Mouse (Mus musculus) midbrain, embryonic 13.5 days (tissue): ENCODE measurements around the gene Psenen. TPM values are rescaled to one million over a fixed set of nuclear protein-coding genes. Genes with fewer than 3 reads are reported as not detected.
A peak's percentile ranks its signal among the peaks of the same experiment; 100 is the strongest.

Experiments
- ATAC-seq: fragments of 200-750 bp; cut with Nextera tagmentation; 2 replicates; pipeline ENCODE4 v1.8.0; 2017; ENCODE audit warnings: mild to moderate bottlenecking, moderate TSS enrichment, moderate library complexity
- H3K27ac ChIP-seq: fragments of 300-500 bp; sonication (generic); 2 replicates; pipeline ENCODE4 v1.5.1; 2015; ENCODE audit warnings: inconsistent platforms, mild to moderate bottlenecking, moderate library complexity
- H3K27me3 ChIP-seq: fragments of 300-500 bp; sonication (generic); 2 replicates; pipeline ENCODE4 v1.6.1; 2015; ENCODE audit warnings: mild to moderate bottlenecking, inconsistent platforms
- H3K36me3 ChIP-seq: fragments of 300-500 bp; sonication (generic); 2 replicates; pipeline ENCODE4 v1.6.1; 2015; ENCODE audit warnings: mild to moderate bottlenecking, inconsistent platforms
- H3K4me1 ChIP-seq: fragments of 300-500 bp; sonication (generic); replicated peaks from 2 replicates; pipeline ENCODE4 v1.6.1; 2015; ENCODE audit warnings: inconsistent platforms
- H3K4me2 ChIP-seq: fragments of 300-500 bp; sonication (generic); replicated peaks from 2 replicates; pipeline ENCODE4 v1.6.1; 2015; ENCODE audit warnings: moderate library complexity, mild to moderate bottlenecking, inconsistent platforms
- H3K4me3 ChIP-seq: fragments of 300-500 bp; sonication (generic); replicated peaks from 2 replicates; pipeline ENCODE4 v1.5.1; 2015; ENCODE audit warnings: mild to moderate bottlenecking, inconsistent platforms
- H3K9ac ChIP-seq: fragments of 300-500 bp; sonication (generic); replicated peaks from 2 replicates; pipeline ENCODE4 v1.6.1; 2015; ENCODE audit warnings: mild to moderate bottlenecking, inconsistent platforms
- H3K9me3 ChIP-seq: fragments of 300-500 bp; sonication (generic); 2 replicates; pipeline ENCODE4 v1.6.1; 2016; ENCODE audit warnings: mild to moderate bottlenecking, inconsistent platforms
- WGBS: fragments of 180-500 bp; shearing (Covaris S2); methylation state at CpG from one replicate; pipeline ENCODE4 v1.1.7; 2015; 5-methylcytosine and 5-hydroxymethylcytosine counted together
- polyA plus RNA-seq: library from polyadenylated mRNA; unstranded; fragments of >200 nt; fragmentation: Nextera tagmentation; extraction: Ambion mirVana; gene quantifications from 2 replicates; pipeline ENCODE4 v1.2.1, GENCODE M21; 2015

Psenen gene
- polyA plus RNA-seq = 131 and 133 TPM in 2 replicates

DNA sequence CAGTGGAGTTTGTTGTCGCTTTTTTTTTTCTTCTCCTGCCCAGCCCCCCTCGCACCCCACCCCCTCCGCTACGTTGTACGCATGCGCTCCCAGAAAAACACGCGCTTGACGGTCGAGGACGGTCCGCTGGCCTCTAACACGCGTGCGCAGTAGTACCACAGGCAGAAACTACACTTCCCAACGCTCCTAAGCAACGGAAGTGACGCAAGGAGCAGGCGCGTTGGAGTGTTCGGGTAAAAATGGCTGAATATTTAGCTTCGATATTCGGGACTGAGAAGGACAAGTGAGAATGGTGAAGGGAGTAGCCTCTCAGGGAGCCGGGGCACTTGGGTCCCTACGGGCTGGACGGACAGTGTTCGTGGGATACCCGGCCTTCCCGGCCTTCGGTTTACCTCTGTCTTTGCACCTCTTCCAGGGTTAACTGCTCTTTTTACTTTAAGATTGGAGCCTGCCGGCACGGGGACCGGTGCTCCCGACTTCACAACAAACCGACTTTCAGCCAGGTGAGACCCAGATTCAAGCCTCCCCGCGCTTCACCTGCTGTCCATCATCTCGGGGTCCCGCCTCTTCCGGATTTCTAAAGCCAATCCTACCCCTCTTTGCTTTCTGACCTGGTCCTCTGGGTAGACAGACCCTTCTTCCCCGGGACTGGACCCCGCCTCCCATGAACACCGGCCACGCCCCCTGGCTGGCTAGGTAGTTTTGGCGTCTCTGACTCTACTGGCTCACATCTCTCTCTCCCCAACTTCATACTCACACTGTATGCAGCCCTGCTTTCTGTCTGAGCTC, at the start of gene Psenen, which contains the start of the genes U2af1l4 and Gm49396:
Gene Psenen, minus strand, starts transcription at position 511 of the 789 bp plus-strand sequence.
Gene U2af1l4, plus strand, starts transcription at position 185 of the 789 bp plus-strand sequence.
Gene Gm49396, plus strand, starts transcription at position 228 of the 789 bp plus-strand sequence.
- peak within 1 kb of the TSS; percentile 83 for H3K4me3 ChIP-seq
- ATAC-seq = peak; percentile 87
- H3K4me1 ChIP-seq = peaks cover 29% of the 10 kb centered on the region

GRCm38 (mm10) chr7:30612654-30613402, 49.4 kb upstream of the Psenen start, which contains the start of gene Upk1a:
Gene Upk1a (minus strand): TSS chr7:30612847.
- Histone ChIP-seq H3K4me1 (no peaks in the 10 kb centered on the region; the same call in 1 of the 2 replicates), H3K27ac (no peak within 1 kb of the TSS), H3K27me3 (no peaks in the 10 kb centered on the region), H3K36me3 (peaks cover 29% of the 10 kb centered on the region), H3K4me2 (no peak within 1 kb of the TSS), H3K9ac (no peak within 1 kb of the TSS), H3K9me3 (no peaks in the 10 kb centered on the region), H3K4me3 (no peak within 1 kb of the TSS)
- 0 out of 2 replicates have a peak, but pooled peaks have one; percentile 10 for ATAC-seq
- WGBS = 79% methylated on average over 8 of the region's 8 CpGs

More for the DNA sequence above, at the start of gene Psenen, which contains the start of the genes U2af1l4 and Gm49396:
- peak within 1 kb of the TSS; percentile 89 for H3K4me2 ChIP-seq
- H3K36me3 ChIP-seq = peaks cover 31% of the 10 kb centered on the region
- peak within 1 kb of the TSS; percentile 82 for H3K9ac ChIP-seq
- H3K9me3 ChIP-seq = no peaks in the 10 kb centered on the region
- H3K27me3 ChIP-seq = no peaks in the 10 kb centered on the region
- under 1% methylated on average over 45 of the region's 45 CpGs for WGBS
- H3K27ac ChIP-seq = peak within 1 kb of the TSS; percentile 91

DNA sequence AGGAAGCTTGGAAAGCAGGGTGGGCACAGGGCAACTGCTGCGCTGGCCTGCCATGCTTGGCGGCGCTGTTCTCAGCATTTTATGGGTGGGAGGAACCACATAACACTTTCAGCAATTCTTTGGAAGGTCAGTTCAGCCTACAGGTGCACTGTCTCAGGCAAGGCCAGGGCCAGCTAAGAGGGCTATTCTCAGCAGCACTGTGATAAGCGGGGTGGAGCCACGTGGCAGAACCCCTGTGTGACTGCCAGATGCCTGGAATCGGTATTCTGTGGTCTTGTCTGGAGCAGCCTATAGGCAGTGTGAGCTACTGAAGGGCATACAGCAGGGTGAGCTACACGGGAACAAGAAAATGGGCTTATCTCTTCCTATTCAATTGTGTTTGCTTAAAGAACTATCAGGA, 46.6 kb upstream of the Psenen start:
- ATAC-seq = no peak
- no peaks in the 10 kb centered on the region for H3K27me3 ChIP-seq

DNA sequence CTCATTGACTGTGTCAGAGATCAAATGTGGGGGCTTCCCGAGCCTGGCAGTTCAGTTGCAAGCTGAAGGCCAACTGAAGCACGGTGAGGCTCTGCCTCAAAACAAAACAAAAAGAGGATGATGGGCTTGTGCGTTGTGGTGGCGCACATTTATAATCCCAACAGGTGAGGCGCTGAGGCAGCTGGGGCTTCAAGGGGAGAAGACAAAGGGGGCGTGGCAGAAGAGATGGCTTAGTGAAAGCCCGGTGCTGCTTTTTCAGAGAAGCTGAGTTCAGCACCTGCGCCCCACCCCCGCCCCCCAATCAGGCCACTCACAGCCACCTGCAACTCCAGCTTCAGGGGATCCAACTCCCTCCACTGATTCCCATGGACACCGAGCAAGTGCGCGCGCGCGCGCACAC, 45.0 kb upstream of the Psenen start:
- no peaks in the 10 kb centered on the region for H3K27me3 ChIP-seq
- H3K9ac ChIP-seq = no peak overlapping the region; the same call in 1 of the 2 replicates
- WGBS = 47% methylated on average over 15 of the region's 16 CpGs
- no peaks in the 10 kb centered on the region for H3K36me3 ChIP-seq
- H3K9me3 ChIP-seq = no peaks in the 10 kb centered on the region
- no peak overlapping the region for H3K4me3 ChIP-seq
- H3K4me2 ChIP-seq = no peak overlapping the region
- H3K27ac ChIP-seq = no peak overlapping the region
- H3K4me1 ChIP-seq = no peaks in the 10 kb centered on the region; the same call in 1 of the 2 replicates
- no peak for ATAC-seq

More for the DNA sequence above, 46.6 kb upstream of the Psenen start:
- no peak overlapping the region for H3K4me2 ChIP-seq
- H3K4me3 ChIP-seq = no peak overlapping the region
- H3K9ac ChIP-seq = no peak overlapping the region
- WGBS = 58% methylated on average over 7 of the region's 7 CpGs
- peaks cover 1% of the 10 kb centered on the region; the same call in 1 of the 2 replicates for H3K36me3 ChIP-seq
- H3K27ac ChIP-seq = no peak overlapping the region
- H3K4me1 ChIP-seq = no peaks in the 10 kb centered on the region; the same call in 1 of the 2 replicates
- H3K9me3 ChIP-seq = no peaks in the 10 kb centered on the region

- no peak overlapping the region for H3K4me3 ChIP-seq
- ATAC-seq = peak; percentile 55; the same call in 1 of the 2 replicates
- H3K4me1 ChIP-seq = no peaks in the 10 kb centered on the region; the same call in 1 of the 2 replicates
- H3K9ac ChIP-seq = no peak overlapping the region; the same call in 1 of the 2 replicates
- WGBS = 33% methylated on average over 8 of the region's 8 CpGs
- no peaks in the 10 kb centered on the region for H3K36me3 ChIP-seq
- no peak overlapping the region for H3K27ac ChIP-seq
- H3K4me2 ChIP-seq = no peak overlapping the region
- H3K27me3 ChIP-seq = no peaks in the 10 kb centered on the region
- no peaks in the 10 kb centered on the region for H3K9me3 ChIP-seq
These were observed 44.4 kb upstream of the Psenen start for GRCm38 (mm10) chr7:30607706-30608309.

DNA sequence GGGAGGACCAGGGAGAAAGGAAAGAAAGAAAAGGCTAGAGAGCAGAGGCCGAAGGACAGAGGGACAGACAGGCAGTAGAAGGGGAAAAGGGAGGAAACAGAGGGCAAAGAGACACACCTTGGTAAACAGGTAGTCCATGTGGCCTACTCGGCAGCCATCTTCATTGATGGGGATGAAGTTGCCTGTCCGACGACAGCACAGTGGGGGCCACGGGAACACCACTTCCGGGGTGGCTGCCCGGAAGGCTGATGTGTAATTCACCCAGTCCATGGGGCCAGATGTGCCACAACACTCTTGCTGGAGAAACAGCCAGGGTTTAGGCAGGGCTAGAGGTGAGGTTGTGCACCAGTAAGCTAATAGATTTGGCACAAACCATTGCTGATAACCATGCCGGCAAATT, 41.5 kb upstream of the Psenen start:
- Histone ChIP-seq H3K4me2 (no peak overlapping the region), H3K4me1 (peaks cover 6% of the 10 kb centered on the region; the same call in 1 of the 2 replicates), H3K27ac (no peak overlapping the region), H3K4me3 (no peak overlapping the region), H3K27me3 (no peaks in the 10 kb centered on the region), H3K36me3 (no peaks in the 10 kb centered on the region), H3K9me3 (no peaks in the 10 kb centered on the region), H3K9ac (no peak overlapping the region)
- WGBS = 91% methylated on average over 8 of the region's 8 CpGs
- ATAC-seq = no peak

GRCm38 (mm10) chr7:30604424-30604823, 41.0 kb upstream of the Psenen start:
- no peaks in the 10 kb centered on the region for H3K27me3 ChIP-seq
- peaks cover 10% of the 10 kb centered on the region; the same call in 1 of the 2 replicates for H3K4me1 ChIP-seq
- H3K36me3 ChIP-seq = no peaks in the 10 kb centered on the region
- no peak overlapping the region for H3K27ac ChIP-seq
- H3K4me2 ChIP-seq = no peak overlapping the region
- no peak for ATAC-seq
- H3K9ac ChIP-seq = no peak overlapping the region
- no peak overlapping the region for H3K4me3 ChIP-seq
- WGBS = 64% methylated on average over 8 of the region's 8 CpGs
- H3K9me3 ChIP-seq = no peaks in the 10 kb centered on the region

DNA sequence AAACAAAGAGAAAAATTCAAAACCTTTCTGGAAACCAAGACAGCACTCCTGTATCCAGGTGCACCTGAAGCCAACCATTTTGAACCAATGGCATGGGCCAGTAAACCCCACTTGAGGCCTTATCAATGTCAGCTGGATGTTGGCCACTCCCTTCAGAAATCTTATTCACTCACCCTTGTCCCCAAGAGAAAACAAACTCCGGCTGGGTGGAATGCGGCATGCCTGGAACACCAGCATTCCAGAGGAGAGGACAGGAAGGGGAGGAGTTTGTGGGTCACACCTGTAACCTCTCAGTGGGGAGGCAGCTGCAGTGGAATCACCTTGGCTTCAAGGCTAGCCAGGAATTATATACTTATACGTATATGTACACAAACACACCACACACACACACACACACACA, 39.2 kb upstream of the Psenen start:
- Histone ChIP-seq H3K9ac (no peak overlapping the region), H3K4me1 (peaks cover 10% of the 10 kb centered on the region; the same call in 1 of the 2 replicates), H3K9me3 (no peaks in the 10 kb centered on the region), H3K27me3 (no peaks in the 10 kb centered on the region), H3K4me3 (no peak overlapping the region), H3K36me3 (no peaks in the 10 kb centered on the region), H3K4me2 (no peak overlapping the region), H3K27ac (no peak overlapping the region)
- ATAC-seq = no peak
- 62% methylated on average over 3 of the region's 3 CpGs for WGBS

DNA sequence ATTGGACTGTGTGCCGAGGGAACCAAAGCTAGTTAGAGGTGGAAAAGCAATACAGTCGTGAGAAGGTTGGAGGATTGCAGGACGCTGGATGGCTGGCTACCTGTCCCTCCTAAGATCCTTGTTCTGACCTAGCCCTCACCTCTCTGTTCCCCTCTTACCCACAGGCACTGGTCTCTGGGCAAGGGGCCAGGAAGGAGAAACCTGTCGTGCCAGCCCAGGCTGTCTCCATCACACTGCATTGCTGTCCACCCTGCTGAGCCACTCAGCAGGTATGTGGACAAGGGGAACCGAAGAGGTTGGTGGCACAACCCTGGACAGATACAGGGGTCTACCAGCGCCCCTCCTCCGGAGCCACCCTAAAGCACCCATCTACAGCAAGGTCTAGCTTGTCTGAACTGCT, 37.2 kb upstream of the Psenen start:
- 0 out of 2 replicates have a peak, but pooled peaks have one; percentile 2 for ATAC-seq
- no peak overlapping the region for H3K27ac ChIP-seq
- no peak overlapping the region for H3K4me3 ChIP-seq
- 79% methylated on average over 7 of the region's 7 CpGs for WGBS
- H3K9me3 ChIP-seq = no peaks in the 10 kb centered on the region
- H3K36me3 ChIP-seq = no peaks in the 10 kb centered on the region
- no peaks in the 10 kb centered on the region for H3K27me3 ChIP-seq
- H3K4me2 ChIP-seq = 0 out of 2 replicates have a peak overlapping the region, but pooled peaks have one; percentile 35
- H3K4me1 ChIP-seq = peaks cover 10% of the 10 kb centered on the region; the same call in 1 of the 2 replicates
- H3K9ac ChIP-seq = 0 out of 2 replicates have a peak overlapping the region, but pooled peaks have one; percentile 23

- no peak overlapping the region for H3K9ac ChIP-seq
- no peaks in the 10 kb centered on the region for H3K9me3 ChIP-seq
- no peaks in the 10 kb centered on the region for H3K27me3 ChIP-seq
- H3K4me2 ChIP-seq = peak overlapping the region; percentile 35
- H3K4me3 ChIP-seq = 0 out of 2 replicates have a peak overlapping the region, but pooled peaks have one; percentile 6
- no peaks in the 10 kb centered on the region for H3K36me3 ChIP-seq
- H3K27ac ChIP-seq = no peak overlapping the region
- peak; percentile 99 for ATAC-seq
- 2% methylated on average over 16 of the region's 16 CpGs for WGBS
- peaks cover 10% of the 10 kb centered on the region; the same call in 1 of the 2 replicates for H3K4me1 ChIP-seq
These were observed 36.5 kb upstream of the Psenen start for GRCm38 (mm10) chr7:30599933-30600353.

- Histone ChIP-seq H3K4me3 (no peak within 1 kb of the TSS), H3K9me3 (no peaks in the 10 kb centered on the region), H3K9ac (no peak within 1 kb of the TSS), H3K27me3 (no peaks in the 10 kb centered on the region), H3K27ac (no peak within 1 kb of the TSS), H3K4me2 (peak within 1 kb of the TSS; percentile 35), H3K36me3 (no peaks in the 10 kb centered on the region), H3K4me1 (peaks cover 14% of the 10 kb centered on the region)
- WGBS = 95% methylated on average over 12 of the region's 12 CpGs
- no peak for ATAC-seq
These were observed 35.4 kb upstream of the Psenen start, which contains the start of gene Zbtb32 for GRCm38 (mm10) chr7:30598786-30599185. Gene Zbtb32 (minus strand): TSS chr7:30598909.
